Mouse (Mus musculus): ENCODE results near the gene Fundc1.

DNA sequence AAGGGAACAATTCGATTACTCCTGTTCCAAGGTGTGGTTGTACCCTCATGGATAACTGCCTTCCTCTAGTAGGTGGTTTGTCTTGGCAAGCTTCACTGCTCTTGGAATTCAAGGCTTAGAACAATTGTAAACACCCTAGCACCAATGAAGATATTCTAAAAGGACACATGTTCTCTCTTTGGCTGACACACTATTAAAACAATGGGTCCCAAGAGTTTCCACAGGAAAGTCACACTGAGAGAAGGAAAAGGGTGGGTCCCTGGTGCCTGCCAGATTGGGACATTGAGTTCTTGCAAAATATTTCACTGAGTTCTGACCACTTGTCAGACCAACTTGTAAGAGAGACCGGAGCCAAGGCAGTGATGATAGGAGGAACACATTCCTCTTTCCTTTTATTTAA, 45.1 kb downstream of the Fundc1 start:
- TF ChIP-seq CTCF (IDR thresholded peaks at IDR 0.05; ENCODE audit: extremely low read depth, insufficient read length, insufficient replicate concordance, low read depth, low read length) (no peak), POLR2A (IDR thresholded peaks at IDR 0.05; ENCODE audit: low read depth, low read length) (no peak)

All from small intestine, adult 2 months (tissue).